Mouse (Mus musculus) kidney, adult 11 months (tissue): ENCODE data around the gene Sp3.
"Not testable (repeated sequence)": the region's sequence is repeated elsewhere in the genome, so short reads cannot be mapped to it uniquely, and the experiment has no call there.

Experiments used
- DNase-seq: peaks from one replicate; pipeline ENCODE4 v3.0.0; 2022

Sp3 gene

GRCm38 (mm10) chr2:72980337-72981074 is at the start of gene Sp3:
Sp3 (minus strand) TSS chr2:72980446.
- DNase-seq, result peak; percentile 97

- no peak for DNase-seq
Measured at GRCm38 (mm10) chr2:73029846-73030245, 49.6 kb upstream of the Sp3 start.

- no peak for DNase-seq
Measured at GRCm38 (mm10) chr2:73028019-73028418, 47.8 kb upstream of the Sp3 start.

DNA sequence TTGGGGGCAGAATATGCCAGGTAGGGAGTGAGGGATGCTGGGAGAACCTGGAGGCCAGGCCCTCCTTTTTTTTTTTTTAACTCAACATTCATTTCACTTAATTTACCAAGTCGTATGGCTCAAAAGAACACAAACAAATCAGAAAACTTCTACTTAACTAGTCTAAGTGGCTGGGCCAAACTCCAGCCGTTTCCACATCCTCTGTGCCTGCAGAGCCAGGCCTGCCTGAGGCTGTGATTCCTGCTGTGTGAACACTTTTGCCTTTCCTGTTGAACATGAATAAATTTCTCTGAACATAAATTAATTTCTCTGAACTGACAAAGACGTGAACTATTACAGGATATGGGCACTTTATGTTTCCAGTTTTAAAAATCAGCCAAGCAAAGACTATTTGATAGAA is 46.9 kb upstream of the Sp3 start:
- DNase-seq, result peak; percentile 11

DNA sequence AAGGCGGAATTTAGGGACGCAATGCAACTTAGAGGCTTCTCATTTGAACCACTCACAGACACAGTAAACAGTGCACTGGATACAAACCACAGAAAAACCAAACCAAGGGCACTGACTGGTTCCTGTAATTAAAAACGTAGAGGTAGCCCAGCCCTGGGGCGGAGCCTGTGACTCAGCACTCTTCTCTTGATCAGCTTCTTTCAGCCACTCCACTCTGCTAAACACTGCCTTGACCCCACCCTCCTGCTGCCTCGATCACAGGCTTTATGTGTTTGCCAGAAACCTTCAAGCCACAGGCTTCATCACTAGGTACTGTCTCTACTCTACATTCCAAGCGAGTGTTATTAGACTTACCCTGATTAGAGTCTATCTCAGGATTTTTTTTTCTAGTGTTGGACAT is 43.6 kb upstream of the Sp3 start:
- DNase-seq, result no peak

- DNase-seq, result no peak
Measured at GRCm38 (mm10) chr2:73021046-73021445, 40.8 kb upstream of the Sp3 start.

DNA sequence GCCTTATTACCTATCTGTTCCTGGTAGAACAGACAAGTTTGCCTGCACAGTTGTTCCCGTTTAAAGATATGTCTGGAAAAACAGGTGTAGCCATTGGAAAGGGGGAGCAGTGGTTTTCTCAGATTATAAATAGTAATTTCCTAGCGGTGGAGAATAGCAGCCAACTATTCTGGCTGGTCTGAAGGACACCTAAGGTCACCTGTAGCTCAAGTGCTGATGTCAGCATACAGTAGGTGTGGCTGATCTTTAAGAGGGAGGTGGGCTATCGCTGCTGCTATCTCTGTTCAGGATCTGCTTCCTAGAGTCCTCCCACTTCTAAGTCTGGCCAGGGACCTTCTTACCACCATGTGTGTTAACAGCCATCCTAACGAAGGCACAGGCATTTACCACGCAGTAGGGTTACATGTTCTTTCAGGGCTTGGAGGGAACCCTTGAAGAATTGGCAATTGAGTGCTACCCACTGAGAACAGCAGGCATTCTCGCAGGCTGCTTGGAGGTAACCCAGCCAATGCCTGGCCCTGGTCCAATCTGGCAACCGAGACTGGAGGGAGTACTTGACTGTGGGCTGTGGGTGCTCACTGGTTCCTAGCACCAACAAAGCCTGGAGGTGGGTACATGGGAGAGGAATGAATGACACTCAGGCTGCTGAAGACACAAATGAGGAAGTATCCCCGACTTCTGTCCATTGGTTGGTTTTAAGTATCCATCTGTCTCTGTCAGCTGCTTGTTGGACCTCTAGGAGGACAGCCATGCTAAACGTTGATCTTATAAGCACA is 39.3 kb upstream of the Sp3 start:
- DNase-seq, result peak; percentile 16

- not testable (repeated sequence) for DNase-seq
Measured at GRCm38 (mm10) chr2:73014063-73014462, 33.8 kb upstream of the Sp3 start.

GRCm38 (mm10) chr2:73012636-73013035 is 32.4 kb upstream of the Sp3 start:
- no peak for DNase-seq

DNA sequence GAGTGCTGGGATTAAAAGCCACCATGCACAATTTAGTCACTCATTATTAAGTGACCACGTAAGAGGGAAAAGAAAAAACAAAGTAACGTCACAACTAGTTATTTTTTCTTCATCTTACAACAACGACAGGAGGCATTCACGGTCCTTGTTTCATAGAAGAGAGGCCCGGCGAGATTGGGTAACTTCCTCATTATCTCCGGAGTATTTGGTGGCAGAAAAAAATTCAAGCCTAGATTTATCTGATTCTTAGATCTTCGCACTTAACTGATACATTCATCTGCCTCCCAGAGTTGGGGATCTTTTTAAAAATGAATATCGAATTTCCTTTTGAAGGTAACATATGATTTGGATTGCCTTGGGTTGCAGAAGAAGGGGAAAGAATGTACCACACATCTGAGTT is 27.2 kb upstream of the Sp3 start:
- DNase-seq, result no peak

- DNase-seq, result no peak
Measured at GRCm38 (mm10) chr2:73005611-73006515, 25.6 kb upstream of the Sp3 start.

- DNase-seq, result peak; percentile 67
Measured at GRCm38 (mm10) chr2:73003751-73004717, 23.8 kb upstream of the Sp3 start.

- DNase-seq, result no peak
Measured at GRCm38 (mm10) chr2:73003049-73003448, 22.8 kb upstream of the Sp3 start.

DNA sequence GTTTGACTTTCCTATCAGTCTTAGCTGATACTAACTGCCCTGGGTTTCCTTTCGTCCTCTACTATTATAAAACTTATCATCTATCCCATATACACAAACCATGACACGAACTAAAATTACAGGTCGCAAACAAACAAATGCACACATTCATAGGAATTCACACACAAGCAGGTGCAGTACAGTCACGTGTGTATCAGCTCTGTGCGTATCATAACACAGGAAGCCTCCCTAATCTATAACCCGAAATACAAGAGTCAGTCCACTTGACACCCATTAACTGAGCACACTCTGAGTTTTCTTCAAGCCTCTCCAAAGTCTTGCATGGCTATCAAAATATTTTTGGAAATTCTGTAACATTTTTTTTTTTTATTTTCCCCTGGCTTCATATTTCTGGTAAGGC is 22.2 kb upstream of the Sp3 start:
- no peak for DNase-seq

DNA sequence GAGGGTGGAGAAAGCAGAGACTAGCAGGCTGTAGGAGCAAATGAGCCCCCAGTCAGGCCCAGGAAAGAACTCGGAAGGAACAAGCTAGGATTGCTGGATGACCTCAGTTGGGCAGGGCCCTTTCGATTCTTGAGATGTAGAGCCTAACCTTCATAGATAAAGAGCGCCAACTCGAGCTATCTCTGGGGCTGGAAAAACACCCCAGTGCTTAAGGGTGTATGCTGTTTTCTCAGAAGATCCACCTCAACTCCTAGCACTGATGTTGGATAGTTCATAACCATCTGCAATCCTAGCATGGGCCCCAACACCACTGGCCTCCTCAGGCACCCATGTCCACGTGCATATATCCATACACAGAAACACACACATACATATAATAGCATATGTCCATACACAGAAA is 21.7 kb upstream of the Sp3 start:
- no peak for DNase-seq

- no peak for DNase-seq
Measured at GRCm38 (mm10) chr2:73000194-73000593, 19.9 kb upstream of the Sp3 start.

DNA sequence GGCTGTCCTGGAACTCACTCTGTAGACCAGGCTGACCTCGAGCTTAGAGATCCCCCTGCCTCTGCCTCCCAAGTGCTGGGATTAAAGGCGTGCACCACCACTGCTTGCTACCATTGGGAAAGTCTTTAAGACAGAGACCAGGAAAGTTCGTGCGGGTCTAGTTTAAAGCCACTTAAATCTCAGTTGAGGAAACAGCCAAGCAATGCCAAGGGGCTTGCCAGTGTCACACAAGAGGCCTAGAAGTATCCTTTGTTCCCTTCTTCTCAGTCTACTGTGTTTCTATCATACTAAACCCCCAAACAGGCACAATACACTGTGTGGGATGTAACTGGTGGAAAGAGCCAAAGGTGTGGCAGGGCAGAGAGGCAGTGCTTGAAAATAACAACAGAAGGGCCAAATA is 17.3 kb upstream of the Sp3 start:
- no peak for DNase-seq

GRCm38 (mm10) chr2:72996808-72997378 is 16.6 kb upstream of the Sp3 start:
- DNase-seq, result peak; percentile 40

- peak; percentile 53 for DNase-seq
Measured at GRCm38 (mm10) chr2:72995346-72996097, 15.3 kb upstream of the Sp3 start.

DNA sequence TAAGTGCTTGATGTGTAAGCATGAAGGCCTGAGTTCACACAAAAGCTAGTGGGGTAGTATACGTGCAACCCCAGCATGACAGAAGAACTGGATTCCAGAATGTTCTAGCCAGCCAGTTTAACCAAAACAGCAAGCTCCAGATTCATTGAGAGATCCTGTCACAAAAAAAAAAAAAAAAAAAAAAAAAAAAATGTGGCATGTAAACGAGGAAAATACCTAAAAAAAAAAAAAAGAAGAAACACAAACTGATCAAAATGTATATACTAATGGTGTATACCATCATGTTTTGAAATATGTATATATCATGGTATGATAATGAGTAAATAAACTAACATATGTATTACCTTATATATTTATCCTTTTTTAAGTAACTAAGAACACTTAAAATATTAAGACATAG is 13.9 kb upstream of the Sp3 start:
- DNase-seq, result no peak

DNA sequence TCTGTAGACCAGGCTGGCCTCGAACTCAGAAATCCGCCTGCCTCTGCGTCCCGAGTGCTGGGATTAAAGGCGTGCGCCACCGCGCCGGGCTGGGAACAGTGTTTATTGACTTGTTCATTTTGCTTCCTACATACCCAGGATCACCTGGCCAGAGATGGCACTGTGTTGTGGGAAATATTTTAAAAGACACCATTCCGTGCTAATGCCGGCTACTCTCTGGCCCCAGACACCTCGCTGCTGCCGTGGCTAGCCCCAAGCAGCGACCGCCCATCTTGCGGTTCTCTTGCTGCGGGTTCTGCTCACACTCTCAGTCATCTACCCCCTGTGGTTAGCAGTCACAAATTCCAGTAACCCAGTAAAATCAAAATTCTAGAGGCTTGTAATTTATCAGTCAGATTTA is 12.3 kb upstream of the Sp3 start:
- no peak for DNase-seq
